Mouse (Mus musculus) G1E (cell line): ENCODE results near the gene Cetn4.

Experiments used
- CTCF ChIP-seq: IDR thresholded peaks from 2 replicates; pipeline ENCODE4 v1.5.1; 2012; ENCODE audit warnings: low read depth, low read length, inconsistent platforms, mixed read lengths
- TAL1 ChIP-seq: conservative IDR thresholded peaks from 2 replicates; pipeline ENCODE4 v1.6.1; 2012; ENCODE audit warnings: low read depth, low read length, inconsistent platforms, mixed read lengths

- TF ChIP-seq CTCF = no peak
- TF ChIP-seq TAL1 = peak; percentile 80
These were observed 19.5 kb upstream of the Cetn4 start for GRCm38 (mm10) chr3:37331999-37332449.
